Mouse (Mus musculus) retina, postnatal 1 day (tissue): ENCODE results near the gene Ubash3a.

ENCODE experiments used
- DNase-seq: peaks from one replicate; pipeline ENCODE4 v3.0.0-alpha.2; 2012

Ubash3a gene

DNA sequence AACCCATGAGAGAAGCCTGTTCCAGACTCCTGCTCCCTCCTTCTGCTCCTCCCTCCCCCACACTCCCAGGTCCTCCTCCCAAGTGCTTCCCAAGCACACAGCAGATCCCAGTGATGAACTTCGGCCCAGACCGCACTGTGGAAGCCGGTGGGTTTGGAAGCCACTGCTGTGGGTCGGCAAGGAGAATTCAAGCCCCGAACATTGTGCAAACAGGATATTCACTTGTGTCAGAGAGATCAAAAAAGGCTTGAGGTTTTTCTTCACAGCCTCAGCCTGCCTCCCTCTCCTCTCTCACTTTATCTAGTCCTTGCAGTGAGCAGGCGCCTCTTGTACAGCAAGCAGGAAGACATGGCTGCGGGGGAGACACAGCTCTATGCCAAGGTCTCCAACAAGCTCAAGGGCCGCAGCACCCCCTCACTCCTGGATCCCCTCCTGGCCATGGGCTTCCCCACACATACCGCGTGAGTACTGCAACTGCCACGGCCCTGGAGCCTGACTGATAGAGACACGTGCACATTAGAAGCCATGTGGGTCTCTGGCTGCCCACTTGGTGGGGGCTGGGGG lies at the start of gene Ubash3a:
Ubash3a (plus strand) TSS at position 103 of the 564 bp plus-strand sequence.
- no peak for DNase-seq

DNA sequence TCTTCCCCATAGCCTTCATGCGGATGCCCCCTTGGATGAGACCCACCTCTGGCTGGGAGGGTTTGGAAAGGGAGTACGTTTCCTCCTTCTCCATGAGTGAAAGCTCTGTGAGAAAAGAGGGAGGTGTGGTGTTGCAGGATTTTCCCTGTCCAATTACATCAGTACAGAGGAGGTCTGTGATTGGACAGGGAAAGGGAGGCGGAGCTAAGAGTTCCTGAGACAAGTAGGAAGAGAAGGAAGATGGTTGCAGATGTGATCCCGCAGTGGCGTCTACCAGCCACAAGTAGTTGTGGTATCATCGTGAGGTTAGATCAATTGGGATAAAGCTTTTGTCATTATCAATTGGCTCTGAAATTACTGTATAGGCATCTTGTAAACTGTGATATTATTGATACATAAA lies 49.8 kb upstream of the Ubash3a start:
- DNase-seq = no peak

DNA sequence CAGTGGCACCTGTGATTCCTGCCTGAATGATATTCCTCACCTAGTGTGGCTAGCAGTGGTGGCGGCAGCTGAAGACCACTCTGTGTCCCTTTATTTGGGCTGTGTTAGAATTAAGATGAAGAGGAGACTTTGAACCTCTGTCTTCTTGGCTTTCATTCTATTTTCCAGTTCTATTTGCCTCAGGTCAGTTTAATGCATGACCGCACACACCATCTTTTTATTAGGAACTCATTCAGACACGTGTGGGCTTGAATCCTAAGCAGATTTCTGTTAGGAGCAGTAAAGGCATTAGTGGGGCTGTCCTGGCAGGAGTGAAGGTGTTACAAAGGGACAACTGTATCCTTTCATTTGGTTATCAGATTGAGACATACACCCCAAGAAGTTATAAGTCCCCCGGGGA lies 47.4 kb upstream of the Ubash3a start:
- no peak for DNase-seq

DNA sequence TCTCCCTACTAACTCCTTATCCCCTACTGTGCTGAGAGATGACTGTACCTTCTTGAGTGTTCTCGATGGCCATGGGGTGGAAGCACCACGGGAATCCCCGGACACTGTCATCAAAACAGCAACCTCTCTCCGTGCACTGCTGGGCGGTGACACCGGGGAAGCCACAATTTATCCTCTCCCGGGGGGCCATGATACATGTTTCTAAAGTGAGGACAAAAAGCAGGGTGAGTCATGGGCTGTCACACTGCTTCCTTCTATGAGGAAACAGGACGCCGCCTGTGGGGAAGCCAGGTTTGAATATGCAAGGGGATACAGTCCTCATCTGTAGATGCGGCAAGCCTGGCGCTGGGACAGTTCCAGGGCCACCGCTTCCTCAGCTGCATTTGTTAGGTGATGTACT lies 45.1 kb upstream of the Ubash3a start:
- DNase-seq = no peak

DNA sequence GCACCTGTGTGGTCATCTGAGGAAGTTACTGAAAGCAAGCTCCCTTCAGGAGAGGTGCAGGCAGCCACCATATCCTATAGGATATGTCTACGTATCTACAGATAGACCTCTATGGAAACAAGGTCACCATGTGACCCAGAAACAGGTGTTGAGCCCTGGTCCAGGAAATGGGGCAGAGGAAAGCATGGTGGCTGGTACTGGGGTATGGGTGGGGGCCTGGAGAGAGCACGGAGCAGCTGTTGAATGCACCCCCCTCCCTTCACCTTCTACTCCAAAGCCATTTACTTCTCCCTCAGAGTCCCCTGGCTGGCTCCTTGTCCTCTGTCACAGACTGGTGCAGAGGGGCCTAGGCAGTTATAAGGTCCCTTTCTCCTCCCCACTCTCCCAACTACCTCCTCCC lies 43.9 kb upstream of the Ubash3a start:
- DNase-seq = no peak

DNA sequence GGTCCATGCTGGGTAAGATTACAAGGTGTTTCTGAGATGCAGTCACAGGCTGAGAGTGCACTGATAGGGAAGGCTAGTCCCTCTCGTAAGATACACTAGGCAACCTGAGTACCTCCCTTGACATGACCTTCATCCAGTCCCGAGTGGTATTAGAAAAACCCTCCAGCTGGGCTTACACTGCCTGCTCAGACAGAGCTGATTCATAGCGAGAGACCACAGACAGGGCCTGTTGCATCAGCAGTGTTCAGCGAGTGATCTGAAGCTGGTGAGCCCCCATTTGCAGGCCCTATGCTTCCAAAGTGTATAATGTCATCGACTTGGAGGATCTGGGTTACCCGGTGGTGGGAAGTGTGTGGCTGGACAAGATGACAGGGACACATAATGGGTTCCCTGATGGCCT lies 42.5 kb upstream of the Ubash3a start, which contains the start of gene Tff1:
Tff1 (minus strand) TSS at position 151 of the 400 bp plus-strand sequence.
- DNase-seq = no peak

DNA sequence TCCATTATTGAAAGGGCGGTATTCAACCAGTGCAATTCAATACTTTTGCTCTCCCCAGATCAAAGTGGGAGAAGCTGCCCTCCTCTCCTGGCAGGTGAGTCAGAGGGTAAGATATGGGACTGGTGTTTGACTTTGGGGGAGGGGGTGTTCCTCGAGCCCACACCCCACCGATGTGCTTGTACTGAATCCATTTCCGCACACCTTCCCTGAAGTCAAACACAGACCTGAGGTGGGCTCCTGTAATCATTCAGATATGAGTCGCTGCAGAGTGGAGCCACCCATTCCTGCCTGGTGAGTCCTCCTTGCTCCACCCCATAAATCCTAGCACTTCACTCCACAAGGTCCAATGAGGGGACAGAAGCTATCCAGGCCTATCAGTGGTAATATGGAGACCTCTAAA lies 37.9 kb upstream of the Ubash3a start:
- DNase-seq = no peak

GRCm38 (mm10) chr17:31176321-31176720 lies 31.4 kb upstream of the Ubash3a start:
- no peak for DNase-seq

GRCm38 (mm10) chr17:31181490-31181889 lies 26.2 kb upstream of the Ubash3a start:
- DNase-seq = no peak

GRCm38 (mm10) chr17:31183180-31183974 lies 24.3 kb upstream of the Ubash3a start:
- peak; percentile 27 for DNase-seq

DNA sequence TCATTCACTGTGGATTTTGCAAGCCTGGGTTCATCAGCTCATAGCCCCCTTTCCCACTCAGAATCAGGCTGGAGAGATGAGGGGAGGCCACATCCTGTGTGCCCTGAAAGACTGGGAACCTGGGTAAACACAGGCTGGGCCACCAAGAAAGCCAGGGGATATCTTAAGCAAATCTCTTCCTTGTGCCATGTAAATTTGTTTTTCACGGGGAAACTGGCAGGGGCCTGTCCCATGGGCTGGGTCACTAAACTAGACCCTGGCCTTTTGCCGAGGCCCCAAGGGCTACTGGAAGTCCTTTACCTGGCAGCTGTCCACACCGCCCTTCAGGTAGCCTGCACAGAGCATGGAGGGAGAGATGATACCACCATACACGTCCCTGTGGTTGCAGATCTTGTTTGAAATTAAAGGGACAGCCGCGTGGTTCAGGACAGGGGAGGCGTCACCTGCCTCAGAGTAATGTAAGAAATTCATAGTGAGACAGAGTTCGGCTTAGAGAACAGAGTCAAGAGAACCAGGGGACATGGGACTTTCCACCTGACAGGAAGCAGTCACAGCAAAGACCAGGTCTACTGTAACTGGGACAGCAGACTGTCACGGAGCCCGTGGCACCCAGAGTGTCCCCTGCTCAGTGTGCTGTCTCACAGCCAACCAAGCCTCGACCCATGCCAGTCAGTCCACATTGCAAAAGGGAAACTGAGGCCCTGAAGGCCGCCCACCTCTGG lies 23.2 kb upstream of the Ubash3a start:
- DNase-seq = no peak

GRCm38 (mm10) chr17:31187370-31187769 lies 20.3 kb upstream of the Ubash3a start:
- peak; percentile 81 for DNase-seq

GRCm38 (mm10) chr17:31191825-31192224 lies 15.8 kb upstream of the Ubash3a start:
- no peak for DNase-seq

GRCm38 (mm10) chr17:31192663-31193062 lies 15.0 kb upstream of the Ubash3a start:
- no peak for DNase-seq

DNA sequence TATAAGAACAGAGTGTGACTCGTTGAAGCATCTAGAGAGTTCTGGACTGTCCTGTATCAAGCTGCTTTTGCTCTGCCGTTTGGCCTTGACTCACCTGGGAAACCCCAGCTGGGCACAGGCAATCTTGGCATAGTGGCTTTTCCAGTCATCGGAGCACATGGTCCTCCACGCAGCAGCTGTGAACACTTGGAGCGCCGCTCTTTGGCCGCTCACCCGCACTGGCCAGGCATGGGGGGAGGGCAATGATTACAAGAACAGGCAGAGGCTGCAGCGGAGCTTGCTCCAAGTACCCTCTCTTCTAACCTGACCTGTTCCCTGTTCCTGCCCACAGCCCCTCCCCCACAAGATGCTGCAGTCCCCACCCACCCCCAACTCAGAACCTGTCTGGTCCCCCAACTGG lies 14.3 kb upstream of the Ubash3a start:
- DNase-seq = no peak

DNA sequence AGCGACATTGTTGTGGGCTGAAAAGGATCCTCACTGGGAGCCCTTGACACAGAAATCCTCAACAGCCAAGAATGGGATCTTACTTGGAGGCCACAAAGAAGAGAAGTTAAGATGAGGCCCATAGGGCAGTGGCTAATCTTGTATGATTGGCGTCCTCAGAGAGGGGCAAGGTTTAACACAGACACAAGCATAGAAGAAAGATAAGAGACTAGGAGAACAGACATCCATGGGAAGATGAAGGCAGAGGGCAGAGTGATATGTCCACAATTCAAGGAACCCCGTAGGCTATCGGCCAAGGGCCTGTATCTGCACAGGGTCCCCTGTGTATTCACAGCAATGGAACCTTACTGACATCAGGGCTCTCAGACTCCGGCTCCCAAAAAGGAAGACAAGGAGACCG lies 12.5 kb upstream of the Ubash3a start:
- no peak for DNase-seq

- no peak for DNase-seq
These were observed 11.4 kb upstream of the Ubash3a start for GRCm38 (mm10) chr17:31196283-31196682.

DNA sequence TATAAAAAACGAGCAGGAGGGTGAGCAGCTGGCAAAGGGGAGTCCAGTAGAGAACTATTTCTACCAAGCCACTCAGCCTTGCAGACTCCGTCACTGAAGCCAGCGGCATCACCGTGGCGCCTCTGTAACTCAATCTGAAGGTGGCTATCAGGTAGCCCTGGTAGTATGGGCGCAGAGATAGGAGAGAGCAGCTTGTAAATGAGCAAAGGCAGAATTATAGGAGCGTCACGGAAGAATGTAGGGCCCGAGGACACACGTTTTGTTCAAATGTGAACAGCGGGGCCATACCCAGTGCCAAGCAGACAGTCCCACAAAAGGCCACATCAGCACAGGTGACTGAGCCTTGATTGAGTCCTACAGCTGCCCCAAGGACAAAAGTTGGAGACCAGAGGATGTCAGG lies 8.8 kb upstream of the Ubash3a start, which contains the start of gene Tmprss3:
Tmprss3 (minus strand) TSS at position 101 of the 400 bp plus-strand sequence.
- no peak for DNase-seq

DNA sequence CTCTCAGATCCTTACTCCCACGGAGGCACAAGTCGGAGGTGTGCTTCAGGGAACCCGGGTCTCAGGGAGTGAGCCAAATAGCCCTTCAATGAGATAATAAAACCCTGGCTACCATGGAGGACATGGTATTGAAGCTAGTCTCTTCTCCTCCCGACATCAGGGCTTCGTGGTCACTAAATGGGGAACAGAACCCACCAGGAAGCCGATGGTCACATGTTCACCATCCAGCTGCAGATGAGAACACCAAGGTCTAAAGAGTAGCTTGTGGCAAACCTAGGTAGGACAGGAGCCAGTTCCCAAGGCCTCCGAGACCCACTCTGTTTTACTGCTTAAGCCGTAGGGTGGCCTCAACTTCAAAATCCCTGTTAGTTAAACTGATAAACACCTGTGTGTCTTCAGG lies 981 bp downstream of the Ubash3a start:
- DNase-seq = no peak

DNA sequence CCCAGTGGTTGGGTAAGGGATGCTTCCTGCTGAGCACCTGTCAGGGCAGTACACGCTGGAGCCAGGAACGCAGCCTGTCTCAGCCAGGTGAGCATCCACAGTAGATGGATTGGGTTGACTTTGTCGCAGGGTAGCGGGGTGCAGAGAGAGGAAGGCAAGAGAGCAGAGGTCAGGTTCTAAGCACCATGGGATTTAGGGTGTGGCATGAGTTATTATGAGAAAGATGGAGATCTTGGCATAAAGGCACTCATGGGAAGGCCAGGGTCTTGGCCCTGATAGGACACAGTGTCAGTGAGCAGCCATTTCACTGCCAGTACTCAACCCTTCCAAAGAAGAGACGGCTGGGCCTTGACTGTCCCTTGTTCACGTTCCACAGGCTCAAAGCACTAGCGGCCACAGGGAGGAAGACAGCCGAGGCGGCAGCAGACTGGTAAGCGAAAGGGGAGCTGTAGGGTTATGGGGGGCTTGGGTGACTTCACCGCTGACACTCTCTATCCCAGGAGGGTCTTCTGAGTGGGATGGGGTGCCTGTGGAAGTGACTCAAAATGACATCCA lies 1.8 kb downstream of the Ubash3a start:
- no peak for DNase-seq

DNA sequence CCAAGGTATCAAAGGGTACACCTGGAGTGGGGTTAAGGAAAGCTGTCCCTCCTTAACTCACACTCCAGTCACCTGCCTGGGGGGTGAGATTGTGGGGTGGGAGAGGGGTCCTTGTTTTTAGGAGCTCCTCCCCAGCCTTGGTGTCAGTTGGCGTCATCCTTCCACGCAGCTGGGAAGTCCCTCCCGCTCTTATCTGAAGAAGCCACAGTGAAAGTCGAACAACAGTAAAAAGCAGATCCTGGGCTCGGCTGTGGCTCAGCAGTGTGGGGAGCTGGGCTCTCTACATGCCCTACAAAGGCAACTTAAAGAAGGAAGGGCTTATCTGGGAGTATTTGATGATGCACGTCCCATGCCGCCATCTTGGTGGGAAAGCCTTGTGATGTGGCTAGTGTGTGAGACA lies 2.6 kb downstream of the Ubash3a start:
- no peak for DNase-seq

DNA sequence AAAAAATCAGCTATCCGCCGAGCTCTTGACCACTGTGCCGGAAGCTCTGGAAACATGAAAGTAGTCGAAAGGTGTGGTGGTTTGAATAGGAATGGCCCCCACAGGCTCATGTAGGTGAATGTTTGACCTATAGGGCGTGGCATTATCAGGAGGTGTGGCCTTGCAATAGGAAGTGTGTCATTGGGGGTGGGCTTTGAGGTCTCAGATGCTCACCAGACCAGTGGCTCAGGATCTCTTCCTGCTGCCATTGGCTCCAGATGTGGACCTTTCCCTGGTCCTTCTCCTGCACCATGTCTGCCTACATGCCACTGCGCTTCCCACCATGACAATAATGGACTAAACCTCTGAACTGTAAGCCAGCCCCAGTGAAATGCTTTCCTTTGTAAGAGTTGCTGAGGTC lies 4.2 kb downstream of the Ubash3a start:
- DNase-seq = no peak
